9 mouse cellular contexts compared by ENCODE assay signal in the genomic region with DNA sequence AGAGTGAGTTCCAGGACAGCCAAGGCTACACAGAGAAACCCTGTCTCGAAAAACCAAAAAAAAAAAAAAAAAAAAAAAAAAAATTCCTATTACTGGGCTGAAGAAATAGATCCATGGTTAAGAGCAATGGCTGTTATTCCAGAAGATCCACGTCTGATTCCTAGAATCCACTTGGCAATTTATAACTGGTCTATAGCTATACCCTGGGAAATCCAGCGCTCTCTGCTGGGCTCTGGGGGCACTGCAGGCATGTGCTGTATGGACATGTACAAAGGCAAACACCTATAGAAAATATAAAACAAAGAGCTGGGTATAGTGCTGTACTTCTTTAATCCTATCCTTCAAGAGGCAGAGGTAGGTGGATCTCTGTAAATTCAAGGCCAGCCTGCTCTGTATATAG. TPM values are rescaled to one million over a fixed set of nuclear protein-coding genes. Genes with fewer than 3 reads are reported as not detected.
A peak's percentile ranks its signal among the peaks of the same experiment; 100 is the strongest.
DNase-seq lines count a peak whose midpoint lies in the region; TF ChIP-seq lines count a peak whose summit lies in the region.
"Had no signal": no experiment of that assay in that cellular context is flagged by ENCODE, and none has a peak within 500 bp of the region (broad histone marks: within the 10 kb centered on the region; RNA-seq: fewer than 3 reads in every experiment).

No protein-coding gene starts in this region.

- no peak for TF ChIP-seq POLR2A in brain, embryonic 14.5 days (IDR thresholded peaks at IDR 0.05; ENCODE audit: borderline replicate concordance, extremely low read depth, insufficient read depth, insufficient read length, poor library complexity, severe bottlenecking)

- intact Hi-C loops in gastrocnemius, adult 2 months (cut with DNase I): no loop called here
- intact Hi-C loops in gastrocnemius, postnatal 36 days (cut with DNase I): no loop called here

- H3K27me3 ChIP-seq in heart, embryonic 10.5 days (ENCODE audit: insufficient read depth, poor library complexity, severe bottlenecking): no peaks in the 10 kb centered on the region

- H3K36me3 ChIP-seq in heart, embryonic 10.5 days: peaks cover 64% of the 10 kb centered on the region

- DNase-seq in gastrocnemius, adult 2 months: no peak
- no peak for DNase-seq in gastrocnemius, adult 8-10 months (ENCODE audit: low spot score in 2 of 2)
- peak; percentile 34 for DNase-seq in A20 (ENCODE audit: low read depth, low spot score)
- DNase-seq in brain, embryonic 14.5 days (ENCODE audit: low read depth): no peak
- peak; percentile 13 to 37 for DNase-seq in natural killer cell, adult 2 months (ENCODE audit: low spot score in 2 of 2)
- no peak for DNase-seq in embryo, embryonic 9.5 days (ENCODE audit: extremely low spot score)
- DNase-seq in gastrocnemius, postnatal 36 days: no peak
- DNase-seq in heart, embryonic 10.5 days (ENCODE audit: low spot score): no peak

- H3K4me3 ChIP-seq in gastrocnemius, adult 2 months: no peak overlapping the region
- no peak overlapping the region for H3K4me3 ChIP-seq in heart, embryonic 10.5 days
- H3K4me3 ChIP-seq: myocyte had no signal

- no peaks in the 10 kb centered on the region for H3K9me3 ChIP-seq in heart, embryonic 10.5 days

- WGBS in heart, embryonic 10.5 days: 78% methylated on average over 2 of the region's 3 CpGs

- no peak overlapping the region for H3K27ac ChIP-seq in gastrocnemius, adult 2 months
- H3K27ac ChIP-seq in heart, embryonic 10.5 days: no peak overlapping the region

- peaks cover 6% of the 10 kb centered on the region; the same call in 1 of the 2 replicates for H3K4me1 ChIP-seq in heart, embryonic 10.5 days

- TF ChIP-seq CTCF in gastrocnemius, adult 2 months (IDR thresholded peaks at IDR 0.05): peak; percentile 35; the same call in 1 of the 2 replicates
- peak; percentile 36; the same call in 1 of the 2 replicates for TF ChIP-seq CTCF in brain, embryonic 14.5 days (IDR thresholded peaks at IDR 0.05; ENCODE audit: borderline replicate concordance, extremely low read depth, insufficient read depth, insufficient read length)

RNA-seq across cellular contexts. Expression of a gene that starts 31.2 kb away (rescaled TPM):
- 1 to 10 TPM; 2.2 to 2.6 TPM for total RNA-seq in gastrocnemius, adult 2 months (2021)
- 1 to 10 TPM; 1.6 to 1.9 (median 1.8) TPM for total RNA-seq in gastrocnemius, adult 8-10 months (2022)
- polyA plus RNA-seq in brain, embryonic 14.5 days (2012; rRNA removed): 6.8 and 8.2 TPM in 2 replicates
- total RNA-seq in gastrocnemius, postnatal 36 days (2021): 1 to 10 TPM; 1.7 to 2.1 TPM
- polyA plus RNA-seq in heart, embryonic 10.5 days (2016; fragmentation: Nextera tagmentation; extraction: Ambion mirVana): 14.1 and 15.4 TPM in 2 replicates

RNA-seq across cellular contexts. Expression of a gene that starts 31.2 kb away (rescaled TPM):
- 100 to 1,000 TPM; 133 to 139 TPM for total RNA-seq in gastrocnemius, adult 2 months (2021)
- total RNA-seq in gastrocnemius, adult 8-10 months (2022): 100 to 1,000 TPM; 114 to 145 (median 126) TPM
- polyA plus RNA-seq in brain, embryonic 14.5 days (2012; rRNA removed): 132 and 164 TPM in 2 replicates
- 100 to 1,000 TPM; 113 to 119 TPM for total RNA-seq in gastrocnemius, postnatal 36 days (2021)
- polyA plus RNA-seq in heart, embryonic 10.5 days (2016; fragmentation: Nextera tagmentation; extraction: Ambion mirVana): 114 and 134 TPM in 2 replicates

Comparison
In these comparisons a context has a peak if more than half of its experiments do, and no peak if none do; other contexts are left out.
1. DNase-seq: peak in A20 (single experiment) and natural killer cell, adult 2 months (2 of 2); none in gastrocnemius, adult 2 months (single experiment), gastrocnemius, adult 8-10 months (0 of 2), brain, embryonic 14.5 days (single experiment), embryo, embryonic 9.5 days (single experiment), gastrocnemius, postnatal 36 days (0 of 2) and heart, embryonic 10.5 days (single experiment).